Mouse (Mus musculus): ENCODE data around the gene Dnm2.

DNA sequence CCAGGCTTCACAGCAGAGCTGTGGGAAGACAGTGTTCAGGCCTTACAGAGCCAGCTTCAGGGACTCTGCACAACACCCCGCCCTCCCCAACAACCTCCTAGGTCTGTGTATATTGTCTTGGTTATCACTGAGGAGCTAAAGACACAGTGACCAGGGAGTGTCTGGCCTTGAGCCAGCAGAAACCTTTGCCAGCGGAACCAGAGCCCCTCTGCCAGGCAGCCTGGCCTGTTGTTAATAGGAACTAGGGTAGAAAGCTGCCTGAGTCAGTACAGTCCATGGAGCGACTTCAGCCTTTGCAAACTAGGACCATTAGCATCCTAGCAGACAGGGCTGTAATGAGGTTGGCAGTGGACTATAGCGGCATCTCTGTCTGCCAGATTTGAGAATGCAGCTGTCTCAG lies 59.4 kb downstream of the Dnm2 start:
- TF ChIP-seq CTCF (conservative IDR thresholded peaks at IDR 0.05; ENCODE audit: low read length) (no peak), POU5F1 (IDR thresholded peaks at IDR 0.05; ENCODE audit: borderline replicate concordance, low read length) (no peak), NANOG (IDR thresholded peaks at IDR 0.05; ENCODE audit: borderline replicate concordance, low read length) (no peak)

Measured in E14TG2a.4 (cell line).